Mouse (Mus musculus) erythroblast, embryonic 14.5 days (primary cell): ENCODE results near the gene Gon4l.

Source experiments
- GATA1 ChIP-seq: IDR thresholded peaks from 2 replicates; pipeline ENCODE4 v1.6.1; 2012; ENCODE audit warnings: low read length, inconsistent platforms, mixed read lengths
- TAL1 ChIP-seq: IDR thresholded peaks from 3 replicates; pipeline ENCODE4 v1.6.1; 2012; ENCODE audit warnings: low read length, inconsistent platforms, mixed read lengths

- TF ChIP-seq TAL1 (no peak), GATA1 (no peak)
These were observed 116.3 kb downstream of the Gon4l start for GRCm38 (mm10) chr3:88951327-88951800.
